Mouse (Mus musculus): ENCODE measurements around the gene Glt1d1.
"Not testable (repeated sequence)": the region's sequence is repeated elsewhere in the genome, so short reads cannot be mapped to it uniquely, and the experiment has no call there.

Gene Glt1d1

DNA sequence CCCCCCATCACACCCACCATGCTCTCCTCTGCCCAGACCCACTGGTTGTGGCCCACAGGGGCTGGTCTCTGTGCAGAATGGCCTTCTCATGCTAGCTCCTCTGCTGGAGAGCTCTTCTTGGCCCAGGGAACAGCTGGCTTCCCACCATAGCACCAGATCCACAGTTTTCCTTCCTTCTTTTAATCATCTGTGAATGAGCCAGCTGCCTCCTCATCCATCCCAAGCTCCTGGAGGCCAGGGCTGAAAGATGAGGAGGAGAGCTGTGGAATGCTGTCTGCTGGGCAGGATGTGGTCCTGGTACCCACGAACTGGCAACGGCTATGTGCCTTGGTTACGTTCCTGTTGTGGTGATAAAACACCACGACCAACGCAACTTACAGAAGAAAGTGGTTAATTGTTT, 67.6 kb downstream of the Glt1d1 start:
- no peak for DNase-seq (ENCODE audit: low read depth, low spot score)

DNA sequence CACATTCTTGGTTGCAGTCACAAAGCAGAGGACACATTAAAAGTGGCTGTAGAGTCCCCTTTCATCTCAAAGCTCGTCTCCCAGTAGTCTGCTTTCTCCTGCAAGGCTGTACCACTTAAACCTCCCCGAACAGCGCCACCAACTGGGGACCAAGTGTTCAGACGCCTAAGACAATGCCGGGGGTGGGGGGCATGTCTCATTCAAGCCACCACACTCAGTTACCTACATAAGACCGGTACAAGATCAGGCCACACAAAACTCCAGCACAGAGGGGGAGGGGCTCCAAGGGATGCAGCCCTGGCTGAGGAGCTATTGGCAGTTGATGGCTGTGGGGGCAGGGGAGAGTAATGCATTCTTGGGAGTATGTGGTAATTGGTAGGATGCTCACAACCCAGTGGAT, 68.1 kb downstream of the Glt1d1 start:
- DNase-seq (ENCODE audit: low read depth, low spot score), result no peak

DNA sequence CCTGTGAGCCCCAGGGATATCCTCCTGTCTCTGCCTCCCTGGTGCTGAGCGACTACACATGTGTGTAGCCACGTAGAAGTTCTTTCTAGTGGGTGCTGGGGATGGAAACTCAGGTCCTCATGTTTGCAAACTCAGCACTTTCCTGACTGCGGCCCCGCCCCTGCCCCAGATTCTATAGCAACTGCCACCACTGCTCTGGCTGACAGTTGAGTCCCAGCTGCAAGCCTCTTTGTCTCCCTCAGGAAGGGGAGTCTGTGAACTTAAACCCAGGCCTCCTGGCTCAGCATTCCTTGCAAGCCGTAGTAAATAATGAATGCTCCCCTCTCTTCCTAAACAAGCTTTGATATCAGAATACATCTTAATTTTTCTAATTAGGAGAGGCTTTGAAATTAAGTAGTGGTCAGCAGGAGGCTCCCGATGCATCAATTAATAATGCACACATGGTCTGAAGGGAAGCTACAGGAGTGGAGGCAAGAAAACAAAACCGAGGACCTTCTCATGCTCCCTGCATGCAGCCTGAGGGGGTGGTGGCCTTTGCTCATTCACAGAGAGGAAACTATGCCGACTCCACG, 71.6 kb downstream of the Glt1d1 start:
- no peak for DNase-seq (ENCODE audit: low read depth, low spot score)

GRCm38 (mm10) chr5:127705225-127705624, 73.2 kb downstream of the Glt1d1 start:
- no peak for DNase-seq (ENCODE audit: low read depth, low spot score)

- no peak for DNase-seq (ENCODE audit: low read depth, low spot score)
These were observed 73.9 kb downstream of the Glt1d1 start for GRCm38 (mm10) chr5:127705976-127706375.

GRCm38 (mm10) chr5:127708143-127708542, 76.1 kb downstream of the Glt1d1 start:
- no peak for DNase-seq (ENCODE audit: low read depth, low spot score)

DNA sequence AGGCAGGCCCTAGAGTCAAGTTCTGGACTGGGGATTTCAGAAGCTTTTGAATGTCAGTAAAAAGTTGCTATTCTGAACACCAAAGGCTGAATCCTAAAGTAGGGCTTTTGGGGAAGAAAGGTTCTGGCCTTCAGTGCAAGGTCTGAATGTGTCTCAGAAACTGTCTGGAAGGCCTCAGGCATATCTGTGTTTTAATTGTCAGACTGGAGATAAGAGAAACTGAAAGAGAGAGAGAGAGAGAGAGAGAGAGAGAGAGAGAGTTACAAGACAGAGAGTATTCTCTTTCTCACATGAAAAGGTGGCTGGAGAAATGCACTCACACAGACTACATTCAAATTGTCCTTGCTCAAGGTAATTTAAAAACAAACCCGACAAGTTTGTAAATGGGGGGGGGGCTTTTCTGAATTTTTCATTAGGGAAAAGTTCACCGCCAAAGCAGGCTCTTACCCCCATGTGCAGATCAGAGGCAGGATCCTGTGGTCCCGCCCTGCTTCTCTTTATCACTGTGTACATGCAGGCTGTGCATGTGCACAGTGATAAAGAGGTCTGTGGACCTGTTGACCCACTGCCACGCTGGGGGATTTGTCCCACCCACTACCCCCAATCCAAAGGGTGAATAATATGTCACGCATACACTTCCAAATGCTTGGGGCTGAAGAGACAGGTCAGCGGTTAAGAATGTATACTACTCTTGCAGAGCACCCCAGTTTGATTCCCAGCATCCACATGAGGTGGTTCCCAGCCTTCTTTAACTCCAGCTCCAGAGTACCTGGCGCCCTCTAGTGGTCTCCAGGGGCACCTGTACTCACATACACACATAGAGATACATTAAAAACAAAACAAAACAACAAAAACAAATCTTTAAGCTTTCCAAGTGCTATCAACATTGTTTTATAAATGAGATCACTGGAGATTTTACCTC, 83.0 kb downstream of the Glt1d1 start:
- no peak for DNase-seq (ENCODE audit: low read depth, low spot score)

- DNase-seq (ENCODE audit: low read depth, low spot score), result peak; percentile 42
These were observed 88.7 kb downstream of the Glt1d1 start for GRCm38 (mm10) chr5:127720591-127721379.

GRCm38 (mm10) chr5:127722171-127722570, 90.1 kb downstream of the Glt1d1 start:
- DNase-seq (ENCODE audit: low read depth, low spot score), result not testable (repeated sequence)

GRCm38 (mm10) chr5:127730351-127730750, 98.3 kb downstream of the Glt1d1 start:
- no peak for DNase-seq (ENCODE audit: low read depth, low spot score)

DNA sequence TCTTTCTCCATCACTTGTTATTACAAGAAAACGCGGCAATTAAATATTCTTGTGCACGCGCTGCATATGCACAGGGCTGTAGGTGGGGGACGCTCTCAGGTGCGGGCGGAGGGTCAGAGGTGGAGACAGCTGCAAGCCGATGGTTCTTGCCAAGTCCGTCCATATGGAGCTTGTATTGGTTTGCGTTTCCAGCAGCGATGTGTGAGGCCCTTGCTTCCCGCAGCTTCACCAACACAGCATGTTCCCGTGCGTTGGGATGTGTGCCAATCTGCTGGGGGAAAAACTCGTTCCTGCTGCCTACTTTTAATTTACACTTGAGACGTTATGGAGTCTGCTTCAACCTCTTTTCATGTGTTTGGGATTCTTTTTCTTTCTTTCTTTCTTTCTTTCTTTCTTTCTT, 109.3 kb downstream of the Glt1d1 start:
- DNase-seq (ENCODE audit: low read depth, low spot score), result no peak

GRCm38 (mm10) chr5:127749540-127749939, 117.5 kb downstream of the Glt1d1 start:
- DNase-seq (ENCODE audit: low read depth, low spot score), result not testable (repeated sequence)

- DNase-seq (ENCODE audit: low read depth, low spot score), result no peak
These were observed 119.4 kb downstream of the Glt1d1 start for GRCm38 (mm10) chr5:127751262-127751975.

- DNase-seq (ENCODE audit: low read depth, low spot score), result no peak
These were observed 123.5 kb downstream of the Glt1d1 start for GRCm38 (mm10) chr5:127755594-127755993.

- no peak for DNase-seq (ENCODE audit: low read depth, low spot score)
These were observed 123.9 kb downstream of the Glt1d1 start for GRCm38 (mm10) chr5:127756011-127756410.

- DNase-seq (ENCODE audit: low read depth, low spot score), result no peak
These were observed 124.8 kb downstream of the Glt1d1 start for GRCm38 (mm10) chr5:127756671-127757423.

- no peak for DNase-seq (ENCODE audit: low read depth, low spot score)
These were observed 126.5 kb downstream of the Glt1d1 start for GRCm38 (mm10) chr5:127758576-127758975.
